Mouse (Mus musculus) ES-CJ7 (cell line): ENCODE results near the gene Pbrm1.

Experiments
- DNase-seq: peaks from one replicate; pipeline ENCODE4 v3.0.0; 2011; ENCODE audit warnings: low read depth, low spot score

Gene Pbrm1

DNA sequence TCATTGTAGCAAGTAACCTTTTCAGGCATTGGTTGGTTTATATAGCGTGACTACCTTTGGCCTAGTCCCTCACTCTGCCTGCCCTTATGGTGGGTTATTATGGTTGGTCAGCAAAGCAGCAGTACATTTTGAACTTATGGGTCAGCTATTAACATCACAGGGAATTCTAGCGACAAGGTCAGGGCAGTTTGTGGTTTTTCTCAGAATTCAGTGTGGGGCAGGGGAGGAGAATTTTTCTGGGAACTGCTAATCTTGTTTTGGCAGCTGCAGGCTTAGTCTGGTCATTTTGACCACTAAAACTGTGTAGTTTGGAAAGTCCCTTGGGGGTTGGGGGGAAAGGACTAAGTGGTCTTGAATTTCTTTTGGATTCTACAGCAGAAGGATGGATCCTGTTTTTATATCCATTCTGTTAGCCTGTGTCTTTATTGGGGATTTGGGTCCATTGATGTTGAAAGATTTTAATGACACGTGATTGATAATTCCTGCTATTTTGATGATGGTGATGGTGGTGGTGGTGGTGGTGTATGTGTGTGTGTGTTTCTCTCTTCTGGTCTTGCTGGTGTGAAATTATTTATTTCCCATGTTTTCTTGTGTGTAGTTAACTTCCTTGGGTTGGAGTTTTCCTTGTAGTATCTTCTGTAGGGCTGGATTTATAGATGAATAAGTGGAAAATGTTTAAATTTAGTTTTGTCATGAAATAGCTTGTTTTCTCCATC, 60.5 kb downstream of the Pbrm1 start:
- DNase-seq, result no peak

DNA sequence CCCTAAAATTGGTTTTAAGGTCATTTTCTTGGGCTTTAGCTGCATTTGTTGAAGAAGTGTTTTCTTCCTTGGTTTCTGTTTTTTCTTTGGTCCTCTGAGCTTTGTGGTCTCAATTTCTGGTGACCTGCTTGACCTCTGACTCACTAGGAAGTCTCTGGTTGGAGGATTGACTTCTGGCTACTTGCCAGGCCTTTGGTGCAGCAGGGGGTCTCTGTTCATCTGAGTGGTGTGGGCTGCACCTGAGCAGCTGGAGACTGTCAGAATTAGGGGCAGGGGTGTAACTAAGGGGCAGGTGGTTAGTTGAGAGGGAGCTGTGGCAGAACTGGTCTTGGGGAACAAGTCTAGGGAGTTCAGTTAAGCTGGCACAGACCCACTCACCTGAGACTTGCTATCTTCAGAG, 62.2 kb downstream of the Pbrm1 start:
- peak; percentile 66 for DNase-seq

DNA sequence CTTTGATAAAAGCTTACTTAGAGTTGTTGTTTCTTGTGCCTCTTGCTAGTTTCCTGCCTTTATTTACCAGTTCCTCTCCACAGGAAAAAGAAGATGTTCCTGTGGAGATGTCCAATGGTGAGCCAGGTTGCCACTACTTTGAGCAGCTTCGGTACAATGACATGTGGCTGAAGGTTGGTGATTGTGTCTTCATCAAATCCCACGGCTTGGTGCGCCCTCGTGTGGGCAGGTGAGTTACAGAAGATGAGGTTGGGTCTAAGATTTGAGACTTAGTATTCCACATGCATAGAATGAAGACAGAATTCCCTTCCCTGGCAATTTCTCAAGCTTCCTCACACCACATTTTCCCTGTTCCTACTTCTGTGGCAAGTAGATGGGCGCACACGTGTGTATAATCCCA, 68.5 kb downstream of the Pbrm1 start:
- DNase-seq, result peak; percentile 71

DNA sequence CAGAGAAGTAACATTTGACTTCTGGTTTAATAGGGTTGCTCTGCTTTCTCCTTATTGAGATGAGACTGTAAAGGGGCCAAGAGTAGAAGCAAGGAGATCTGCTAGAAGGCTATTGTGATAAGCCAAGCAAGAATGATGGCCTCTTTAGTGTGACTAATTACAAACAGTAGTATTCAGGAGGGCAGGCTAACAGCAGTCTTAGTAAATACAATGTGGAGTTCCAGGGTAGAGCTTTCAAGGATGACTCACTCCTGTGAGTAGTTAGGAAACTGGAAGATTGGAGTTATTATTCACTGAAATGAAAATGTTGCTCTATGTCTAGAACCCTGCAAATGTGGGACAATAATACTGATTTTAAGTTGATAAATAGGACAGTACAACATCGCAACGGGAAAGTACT, 69.6 kb downstream of the Pbrm1 start:
- no peak for DNase-seq

DNA sequence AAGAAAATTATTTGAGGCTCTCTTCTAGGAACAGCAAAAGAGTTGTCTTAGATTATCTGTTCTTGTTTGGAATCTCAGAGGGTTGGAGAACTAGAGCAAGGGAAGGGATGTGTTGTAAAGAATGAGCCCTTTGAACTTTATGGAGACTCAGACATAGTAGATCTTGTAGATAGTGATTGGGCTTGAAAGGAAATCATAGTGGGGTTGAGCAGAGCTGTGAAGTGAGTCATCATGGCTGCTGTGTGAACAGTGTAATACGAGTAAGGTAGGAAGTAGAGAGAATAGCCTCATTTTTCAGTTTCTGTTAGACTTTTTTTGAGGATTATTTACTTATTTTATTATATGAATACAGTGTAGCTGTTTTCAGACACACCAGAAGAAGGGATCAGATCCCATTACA, 71.0 kb downstream of the Pbrm1 start:
- DNase-seq, result no peak

DNA sequence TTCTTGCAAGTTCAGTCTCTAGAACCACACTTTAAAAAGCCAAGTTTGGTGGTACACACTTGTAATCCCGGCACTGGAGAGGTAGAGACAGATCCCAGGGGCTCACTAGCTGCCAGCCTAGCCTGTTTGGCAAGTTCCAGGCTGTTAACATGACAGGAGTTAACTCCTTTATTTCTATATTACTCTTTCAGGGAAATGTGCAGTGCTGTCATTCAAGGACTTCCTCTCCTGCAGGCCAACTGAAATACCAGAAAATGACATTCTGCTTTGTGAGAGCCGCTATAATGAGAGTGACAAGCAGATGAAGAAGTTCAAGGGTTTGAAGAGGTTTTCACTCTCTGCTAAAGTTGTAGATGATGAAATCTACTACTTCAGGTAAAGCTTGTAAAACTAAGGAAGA, 86.2 kb downstream of the Pbrm1 start:
- no peak for DNase-seq

DNA sequence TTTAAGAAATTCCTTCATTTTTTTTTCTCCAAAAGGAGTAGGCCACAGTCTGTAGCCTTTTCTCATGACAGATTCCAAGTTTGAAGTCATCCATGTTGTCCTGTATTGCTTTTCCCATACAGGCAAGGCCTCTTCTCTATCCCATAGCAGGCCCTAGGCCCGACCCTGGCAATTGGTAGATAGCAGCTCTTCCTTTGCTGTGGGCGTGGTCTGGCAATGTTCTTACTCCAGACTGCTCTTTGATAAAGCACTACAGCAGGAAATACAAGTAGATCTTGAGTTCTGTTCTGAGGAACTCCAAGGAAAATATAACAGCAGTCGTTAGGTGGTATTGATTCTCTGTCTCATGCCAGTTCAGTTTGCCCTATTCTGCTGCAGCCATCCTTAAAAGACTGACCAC, 91.7 kb downstream of the Pbrm1 start:
- DNase-seq, result no peak

DNA sequence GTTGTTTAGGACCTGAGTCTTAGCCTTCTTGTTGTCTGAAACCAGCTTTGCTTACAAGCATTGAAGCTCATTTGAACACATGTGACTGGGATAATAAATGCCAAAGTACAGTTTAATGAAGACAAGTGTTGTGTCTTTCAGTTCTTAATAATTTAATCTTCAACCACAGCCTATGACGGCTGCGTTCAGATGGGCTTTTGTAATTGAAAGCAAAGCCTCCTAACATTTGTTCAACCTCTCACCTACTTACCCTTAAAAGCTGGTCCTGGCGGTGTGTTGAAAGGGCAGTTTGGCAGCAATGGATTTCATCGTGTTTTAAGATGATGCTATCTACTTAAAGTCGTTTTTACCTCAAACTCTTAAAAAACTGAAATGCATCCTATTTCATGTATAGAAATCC, 93.2 kb downstream of the Pbrm1 start:
- DNase-seq, result no peak

DNA sequence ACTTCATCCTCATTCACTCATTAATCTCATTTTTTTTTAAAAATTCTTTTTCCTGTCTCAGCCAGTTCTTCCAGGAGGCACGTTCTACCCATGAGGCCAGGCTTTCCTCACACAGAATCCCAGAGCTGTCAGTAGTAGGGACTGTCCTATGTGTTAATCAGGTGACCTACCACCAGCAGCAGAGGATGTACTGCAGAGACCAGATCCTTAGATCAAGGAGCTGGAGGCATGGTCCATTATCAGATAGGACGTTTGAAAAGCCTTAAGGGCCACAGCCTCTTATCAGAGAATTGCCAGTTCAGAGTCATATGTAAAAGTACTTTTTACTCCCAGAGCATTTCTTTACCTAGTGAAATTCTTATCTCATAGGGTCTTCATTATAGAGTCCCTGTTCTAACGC, 95.1 kb downstream of the Pbrm1 start:
- DNase-seq, result no peak

DNA sequence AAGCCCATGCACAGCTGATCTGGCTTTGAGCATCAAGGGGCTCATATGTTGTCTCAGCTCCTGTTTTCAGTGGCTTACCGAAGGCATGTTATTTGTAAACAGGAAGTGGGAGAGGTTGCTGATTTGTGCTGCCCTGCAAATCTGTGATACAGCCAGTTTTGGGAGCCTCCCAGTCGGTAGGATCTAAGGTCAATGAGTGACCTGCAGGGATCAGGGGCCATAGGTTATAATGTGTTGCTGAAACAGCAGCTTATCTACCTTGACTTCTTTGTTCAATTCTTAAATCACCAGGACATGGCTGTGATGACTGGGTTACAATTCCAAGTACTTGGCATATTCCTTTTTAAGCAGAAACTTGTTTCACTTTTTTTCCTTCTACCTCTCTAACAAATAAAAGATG, 96.6 kb downstream of the Pbrm1 start:
- DNase-seq, result no peak

DNA sequence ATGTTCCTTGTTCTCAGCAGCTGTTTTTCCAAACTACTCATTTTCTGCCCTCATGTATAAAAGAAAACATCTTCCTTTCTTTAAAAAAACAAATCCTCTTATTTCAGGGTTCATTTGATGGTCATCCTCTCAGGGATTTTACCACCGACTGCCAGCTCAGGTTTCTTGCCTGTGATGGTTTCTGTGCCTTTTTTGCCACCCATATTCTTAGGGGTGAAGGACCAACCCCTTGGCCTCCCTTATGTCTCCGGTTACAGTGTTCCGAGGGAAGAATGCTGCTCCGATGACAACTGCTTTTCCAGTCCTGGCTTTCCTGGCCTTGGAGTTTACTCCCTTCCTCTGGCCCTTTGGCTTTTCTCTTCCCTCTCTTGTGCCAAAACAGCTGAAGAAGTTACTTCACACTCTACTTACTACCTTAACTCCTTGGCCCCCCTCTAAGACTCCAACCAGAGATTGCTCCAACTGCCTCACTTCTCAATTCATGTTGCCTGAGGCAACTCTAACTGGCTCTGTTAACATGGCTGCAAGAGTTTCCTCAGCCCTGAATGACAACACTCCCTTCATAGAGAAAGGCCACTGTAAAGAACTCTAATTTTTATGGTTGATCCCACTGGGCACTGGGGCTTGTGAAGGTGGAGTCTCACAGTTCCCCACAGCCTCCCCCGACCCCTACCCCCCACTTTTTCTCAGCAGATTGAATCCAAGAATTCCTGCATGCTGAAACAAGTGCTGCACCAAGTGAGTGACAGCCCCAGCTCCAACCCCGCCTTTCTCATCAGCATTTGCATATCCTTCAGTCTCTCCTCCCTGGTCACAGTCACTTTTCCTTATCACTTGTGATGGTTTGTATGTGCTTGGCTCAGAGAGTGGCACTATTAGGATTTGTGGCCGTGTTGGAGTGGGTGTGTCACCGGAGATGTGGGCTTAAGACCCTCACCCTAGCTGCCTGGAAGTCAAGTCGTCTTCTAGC, 106.5 kb downstream of the Pbrm1 start:
- no peak for DNase-seq

DNA sequence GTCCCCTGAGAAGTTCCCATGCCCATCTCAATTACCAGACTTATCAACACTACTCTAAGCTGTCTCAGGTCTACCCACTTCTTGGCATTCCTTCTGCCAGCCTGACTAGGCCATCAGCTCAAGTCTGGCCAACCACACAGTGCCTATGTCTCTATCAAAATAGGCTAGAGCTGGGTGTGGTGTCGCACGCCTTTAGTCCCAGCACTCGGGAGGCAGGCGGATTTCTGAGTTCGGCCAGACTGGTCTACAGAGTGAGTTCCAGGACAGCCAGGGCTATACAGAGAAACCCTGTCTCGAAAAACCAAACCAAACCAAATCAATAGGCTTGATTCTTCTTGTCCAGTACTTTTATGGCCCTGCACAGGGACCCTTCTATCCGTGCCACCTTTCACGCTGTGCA, 107.9 kb downstream of the Pbrm1 start:
- DNase-seq, result no peak

DNA sequence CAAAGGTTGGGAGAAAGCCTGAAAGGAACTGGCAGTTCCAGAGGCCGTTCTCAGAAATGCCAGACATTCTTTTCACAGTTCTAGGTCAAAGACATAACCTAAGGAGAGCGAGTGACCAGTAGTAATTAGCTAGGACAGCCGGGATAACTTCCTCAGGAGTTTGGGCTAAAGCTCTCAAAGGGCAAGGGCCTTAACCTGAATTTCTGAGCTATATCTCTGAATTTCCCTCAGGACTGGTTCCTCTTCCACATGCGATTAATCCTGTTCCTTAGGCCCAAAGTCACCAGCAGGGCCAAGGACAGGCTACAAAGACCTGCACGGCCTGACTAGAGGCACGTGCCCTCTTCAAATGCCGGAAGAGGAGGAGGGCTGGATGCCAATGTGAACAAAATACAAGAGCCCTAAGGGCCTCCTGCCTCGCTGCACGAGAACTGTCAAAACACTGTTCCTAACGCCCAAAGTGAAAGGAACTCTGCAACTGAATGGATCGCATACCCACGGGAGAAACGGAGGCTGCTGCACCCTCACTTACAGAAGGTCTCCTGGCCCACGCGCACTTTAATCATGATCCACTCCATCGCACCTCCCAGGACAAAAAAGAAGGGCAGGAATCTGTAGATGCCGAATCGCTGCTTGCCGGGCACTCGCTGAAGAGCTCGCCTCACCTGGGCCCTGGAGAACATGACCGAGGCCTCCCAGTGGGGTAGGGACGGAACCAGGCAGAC, 109.3 kb downstream of the Pbrm1 start:
- DNase-seq, result peak; percentile 45

DNA sequence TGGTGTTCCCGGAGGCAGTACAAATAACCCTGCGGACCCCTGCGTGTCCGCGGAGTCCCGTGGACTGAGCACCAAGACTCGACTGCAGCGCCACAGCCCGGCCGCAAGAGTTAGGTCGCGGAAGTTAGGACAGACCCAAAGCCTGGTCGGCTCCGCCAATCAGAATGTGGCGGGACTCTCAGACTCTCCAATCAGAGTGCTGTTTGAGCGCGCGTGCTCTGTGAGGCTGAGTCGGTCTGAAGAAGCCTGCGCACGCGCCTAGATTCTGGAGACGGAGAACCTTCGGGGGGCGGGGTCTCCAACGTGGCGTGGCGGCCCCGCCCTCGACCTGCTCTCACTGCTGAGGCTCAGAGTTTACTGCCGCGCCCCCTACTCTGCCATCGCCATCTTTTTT, 109.9 kb downstream of the Pbrm1 start, which contains the start of gene Smim4:
Gene Smim4, minus strand, starts transcription at position 131 of the 394 bp plus-strand sequence.
- DNase-seq, result peak; percentile 99

DNA sequence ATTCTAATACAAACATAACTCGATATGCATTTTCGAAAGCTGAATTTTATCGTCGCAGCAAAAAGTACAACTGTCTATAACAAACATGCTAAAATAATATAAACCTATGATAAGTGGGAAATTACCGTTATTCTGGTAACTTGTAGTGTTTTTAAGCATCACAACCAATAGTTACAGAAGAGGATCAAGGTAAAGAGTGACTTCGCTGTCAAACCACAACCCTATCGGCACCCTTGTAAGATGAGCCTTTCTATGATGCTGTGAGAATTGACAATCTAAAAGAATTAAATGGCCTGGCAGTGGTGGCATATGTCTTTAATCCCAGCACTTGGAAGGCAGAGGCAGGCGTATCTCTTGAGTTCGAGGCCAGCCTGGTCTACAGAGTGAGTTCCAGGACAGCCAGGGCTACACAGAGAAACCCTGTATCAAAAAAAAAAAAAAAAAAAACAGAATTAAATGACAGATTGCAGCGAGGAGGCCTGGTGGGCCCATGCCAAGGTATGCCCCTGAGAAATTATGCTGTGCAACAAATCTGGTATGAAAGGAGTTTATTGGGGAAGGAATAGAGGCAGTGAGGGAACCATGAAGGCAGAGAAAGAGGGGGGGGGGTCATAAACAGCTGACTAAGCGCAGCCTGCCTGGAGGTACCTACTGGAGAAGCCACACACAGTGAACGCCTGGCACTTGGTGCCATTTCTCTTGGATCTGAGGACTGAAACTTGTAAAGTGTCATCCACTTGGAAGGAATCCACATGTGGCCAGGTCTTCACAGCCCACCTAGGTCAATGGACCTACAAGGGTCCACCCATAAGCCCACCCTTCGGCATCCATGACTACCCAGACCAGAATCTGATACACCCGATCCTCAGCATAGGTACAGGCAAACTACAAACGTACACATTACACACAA, 110.6 kb downstream of the Pbrm1 start:
- no peak for DNase-seq

DNA sequence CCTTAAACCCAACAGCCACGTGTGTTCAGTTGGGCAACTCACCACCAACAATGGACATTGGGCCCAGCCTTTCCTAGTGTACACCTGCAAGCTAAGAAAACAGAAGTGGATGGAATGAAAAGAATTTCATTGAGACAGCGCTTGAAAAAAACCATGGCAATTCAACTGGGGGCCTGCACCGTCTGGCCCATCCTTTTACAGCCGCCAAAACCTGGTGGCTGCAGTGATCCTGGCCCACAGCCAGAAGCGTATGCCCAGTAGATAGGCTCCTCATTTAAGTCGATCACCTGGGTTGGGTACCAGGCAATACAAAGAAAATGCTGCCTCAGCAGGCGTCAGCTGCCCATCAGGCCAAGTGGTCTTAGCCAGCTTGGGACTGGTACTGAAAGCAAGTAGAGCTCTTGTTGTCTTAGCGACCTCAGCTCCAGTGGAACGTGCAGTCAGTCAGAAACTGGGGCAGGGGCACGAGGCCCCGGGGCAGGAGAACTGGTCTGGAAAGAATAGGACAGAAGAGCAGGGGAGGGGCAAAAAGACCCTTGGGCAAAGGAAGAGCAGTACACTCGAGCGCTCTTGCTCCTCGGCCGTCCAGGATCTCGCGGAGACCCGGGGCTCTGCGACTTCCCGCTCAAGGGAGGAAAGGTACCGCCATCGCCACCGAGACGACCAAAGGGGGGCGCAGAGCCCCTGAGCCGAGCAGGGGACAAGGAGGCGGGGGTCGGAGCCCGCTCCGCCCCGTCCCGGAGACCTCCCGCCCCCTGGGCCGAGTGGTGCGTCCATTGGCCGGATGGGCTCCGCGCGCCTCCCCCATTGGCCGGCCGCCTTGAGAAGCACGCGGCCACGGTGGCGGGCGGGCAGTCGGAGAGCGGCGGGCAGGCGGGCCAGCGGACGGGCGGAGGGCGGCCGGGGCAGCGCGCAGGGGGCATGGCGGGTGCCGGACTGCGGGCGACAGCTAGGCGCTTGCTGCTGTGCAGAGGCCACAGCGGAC, 111.6 kb downstream of the Pbrm1 start, which contains the start of gene Nt5dc2:
Gene Nt5dc2, plus strand, starts transcription at position 818 of the 985 bp plus-strand sequence.
- peak; percentile 75 for DNase-seq

DNA sequence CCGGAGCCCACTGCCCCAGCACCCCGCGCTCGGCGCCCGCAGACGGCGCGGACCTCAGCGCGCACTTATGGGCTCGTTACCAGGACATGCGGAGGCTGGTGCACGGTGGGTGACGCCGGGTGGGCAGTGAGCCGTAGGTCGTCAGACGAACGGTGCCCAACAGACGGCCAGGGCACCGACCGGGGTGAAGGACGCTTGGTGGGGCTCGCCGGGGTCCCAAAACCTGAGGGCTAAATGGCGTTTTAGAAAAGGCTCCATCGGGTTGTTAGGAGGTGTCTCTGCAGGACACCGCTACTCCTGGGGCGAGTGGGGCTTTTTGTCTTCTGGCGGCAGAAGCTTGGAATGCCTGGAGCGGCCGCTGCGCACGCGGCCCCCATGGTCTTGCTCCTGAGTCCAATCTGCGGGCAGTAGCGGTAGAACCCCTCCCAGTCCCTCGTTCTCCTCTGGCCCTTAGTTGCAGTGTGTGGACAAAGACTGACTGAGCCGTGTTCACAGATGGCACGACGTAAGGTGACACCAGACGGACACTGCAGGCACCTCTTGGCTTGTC, 112.4 kb downstream of the Pbrm1 start:
- DNase-seq, result no peak

DNA sequence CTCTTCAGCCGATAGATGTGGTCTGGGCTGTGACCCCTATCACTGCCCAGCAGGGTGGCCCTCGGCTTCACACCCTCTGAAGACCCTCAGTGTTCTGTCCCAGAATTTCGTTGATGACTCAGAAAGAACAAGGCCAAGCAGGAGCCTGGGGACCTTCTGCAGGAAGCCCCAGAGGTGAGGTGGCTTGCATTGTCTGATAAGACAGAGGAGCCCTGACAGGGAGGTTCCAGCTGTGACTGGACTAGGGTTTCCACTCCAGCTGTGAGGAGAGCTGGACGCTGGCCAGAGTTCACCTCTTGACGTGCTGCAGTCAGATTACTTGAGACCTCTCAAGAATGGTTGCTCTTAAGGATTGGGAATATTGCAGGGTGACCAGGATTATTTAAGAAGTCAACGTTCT, 113.1 kb downstream of the Pbrm1 start:
- no peak for DNase-seq

DNA sequence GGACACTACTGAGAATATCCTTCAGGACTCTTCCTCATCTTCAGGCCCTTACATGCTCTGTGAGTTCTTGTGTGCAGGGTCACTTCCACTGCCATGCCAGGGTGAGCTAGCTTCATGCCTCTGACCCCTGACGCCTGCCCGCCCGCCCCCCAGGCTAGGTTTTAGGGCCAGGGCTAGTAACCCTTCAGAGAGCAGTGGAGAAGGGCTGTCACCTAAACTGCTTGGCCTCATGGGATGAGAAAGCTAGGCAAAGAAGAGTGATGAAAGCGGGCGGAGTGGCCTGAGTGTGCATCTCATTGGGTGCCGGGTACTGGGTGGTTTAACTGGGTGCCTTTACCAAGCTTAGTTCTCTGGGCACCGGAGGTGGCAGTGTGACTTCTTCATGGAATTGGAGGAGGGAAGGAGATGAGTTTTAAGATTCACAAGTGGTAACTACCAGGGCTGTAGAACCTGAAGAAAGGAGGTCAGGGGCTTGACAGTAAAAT, 113.6 kb downstream of the Pbrm1 start:
- no peak for DNase-seq
